Mouse (Mus musculus) regulatory T cell (primary cell): ENCODE measurements around the gene Zfp518a.

ENCODE experiments used
- in situ Hi-C: fragments of 300-600 bp; cut with MboI, MseI; formaldehyde crosslinking; loops from one replicate; pipeline ENCODE4 v1.15.1; 2025; ENCODE audit warnings: high pct_unique_total_duplicates

Zfp518a gene

DNA sequence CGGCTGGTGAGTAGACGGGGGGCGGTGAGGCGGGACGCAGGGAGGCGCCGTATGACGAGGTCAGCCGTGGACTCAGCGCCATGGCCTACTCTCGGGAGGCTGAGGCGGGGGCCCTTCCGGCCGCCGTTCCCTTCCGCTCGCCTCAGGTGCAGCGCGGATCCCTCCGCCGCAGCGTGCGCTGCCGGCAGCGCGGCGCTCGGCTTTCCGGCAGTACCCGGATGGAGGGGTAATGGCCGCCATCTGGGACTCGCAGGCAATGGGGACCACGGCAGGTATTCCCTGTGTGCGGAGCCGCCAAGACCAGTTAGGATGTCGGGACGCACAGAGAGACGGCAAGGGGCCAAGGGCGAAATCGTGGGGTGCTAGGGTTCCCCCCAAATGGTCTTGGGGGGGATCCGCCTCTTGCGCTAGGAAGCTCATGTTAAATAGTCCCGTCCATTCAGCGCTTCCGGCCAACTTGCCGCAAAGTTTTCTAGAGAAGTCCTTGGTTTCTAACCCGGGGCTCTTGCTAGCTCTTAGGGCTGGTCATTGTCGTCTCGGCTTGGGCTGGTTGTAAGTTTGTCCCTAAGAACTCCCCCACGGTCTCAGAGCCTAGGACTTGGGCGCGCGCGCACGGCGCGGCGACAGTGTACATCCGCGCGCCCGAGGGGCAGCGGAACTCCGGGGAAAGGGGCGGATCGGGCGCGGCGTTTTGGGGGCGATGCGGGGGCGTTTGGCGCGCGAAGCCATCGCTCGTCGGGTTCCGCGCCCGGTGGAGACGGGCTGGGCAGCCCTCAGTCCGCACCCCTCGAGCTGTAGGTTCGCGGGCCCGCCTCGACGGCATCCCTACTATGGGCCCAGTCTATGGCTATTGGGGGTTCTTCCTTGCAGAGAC lies at the start of gene Zfp518a:
Zfp518a (plus strand) TSS at position 187 of the 874 bp plus-strand sequence.
- in situ Hi-C loops: loop anchor here (5.0 kb wide), 1 partner anchor 57 kb away; no protein-coding TSS in a partner anchor

GRCm38 (mm10) chr19:40844731-40845130 lies 49.8 kb upstream of the Zfp518a start:
- in situ Hi-C loops: no loop called here

DNA sequence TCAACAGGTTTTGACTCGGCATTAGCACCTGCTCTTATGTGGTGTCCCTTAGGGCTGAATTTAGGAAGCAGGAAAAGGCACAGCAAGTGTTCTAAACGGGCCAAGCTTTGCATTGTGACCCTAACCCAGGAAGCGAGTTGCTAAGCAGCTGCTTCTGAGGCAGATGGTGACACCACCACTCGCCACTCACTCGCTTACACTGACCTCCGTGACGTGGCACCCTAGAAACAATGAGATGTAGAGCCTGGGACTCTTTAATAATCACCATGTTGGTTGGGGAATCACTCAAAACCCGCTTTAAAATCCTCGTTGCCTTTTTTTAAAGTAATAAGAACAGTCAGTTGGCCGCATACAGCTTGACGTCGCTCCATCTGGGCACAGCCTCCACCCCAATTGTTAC lies 45.1 kb upstream of the Zfp518a start:
- in situ Hi-C loops: no loop called here

DNA sequence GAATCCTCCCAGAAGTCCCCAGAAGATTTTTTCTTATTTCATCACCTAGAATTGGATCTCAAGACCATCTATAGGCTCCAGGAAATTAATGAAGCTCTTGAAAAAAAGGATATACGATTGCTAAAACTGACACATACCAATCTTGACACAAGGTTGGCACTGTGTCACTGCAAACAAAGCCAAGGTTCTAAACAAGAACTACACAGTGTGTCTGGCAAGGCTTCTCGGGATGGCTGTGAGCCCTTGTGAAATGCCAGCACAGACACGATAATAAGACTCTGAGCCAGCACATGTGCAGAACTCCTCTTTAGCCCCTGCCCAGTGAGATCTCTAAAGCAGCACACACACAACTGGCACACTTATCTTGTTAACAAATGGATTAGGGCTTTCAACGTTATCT lies 35.0 kb upstream of the Zfp518a start:
- in situ Hi-C loops: no loop called here

DNA sequence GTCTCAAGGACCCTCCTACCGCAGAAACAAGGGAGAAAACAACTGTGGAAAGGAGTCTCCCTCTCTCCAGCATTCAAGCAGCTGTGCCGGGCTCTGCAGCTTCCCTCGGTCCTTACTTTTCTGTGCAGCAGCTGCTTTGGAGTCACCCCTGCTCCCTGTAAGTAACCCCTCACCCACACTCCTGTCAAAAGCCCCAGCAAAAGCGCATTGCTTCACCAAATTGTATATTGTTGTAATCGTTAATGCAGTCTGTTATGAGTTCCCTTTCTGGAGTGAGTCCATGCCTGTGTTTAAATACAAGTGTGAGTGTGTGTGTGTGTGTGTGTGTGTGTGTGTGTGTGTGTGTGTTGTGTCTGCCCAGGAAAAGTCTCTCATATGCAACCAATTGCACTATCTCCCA lies 26.2 kb upstream of the Zfp518a start:
- in situ Hi-C loops: no loop called here

GRCm38 (mm10) chr19:40869425-40870105 lies 24.9 kb upstream of the Zfp518a start:
- in situ Hi-C loops: no loop called here

- in situ Hi-C loops: no loop called here
Observed at GRCm38 (mm10) chr19:40872955-40873665, 21.4 kb upstream of the Zfp518a start.

- in situ Hi-C loops: no loop called here
Observed at GRCm38 (mm10) chr19:40881700-40882099, 12.8 kb upstream of the Zfp518a start.

DNA sequence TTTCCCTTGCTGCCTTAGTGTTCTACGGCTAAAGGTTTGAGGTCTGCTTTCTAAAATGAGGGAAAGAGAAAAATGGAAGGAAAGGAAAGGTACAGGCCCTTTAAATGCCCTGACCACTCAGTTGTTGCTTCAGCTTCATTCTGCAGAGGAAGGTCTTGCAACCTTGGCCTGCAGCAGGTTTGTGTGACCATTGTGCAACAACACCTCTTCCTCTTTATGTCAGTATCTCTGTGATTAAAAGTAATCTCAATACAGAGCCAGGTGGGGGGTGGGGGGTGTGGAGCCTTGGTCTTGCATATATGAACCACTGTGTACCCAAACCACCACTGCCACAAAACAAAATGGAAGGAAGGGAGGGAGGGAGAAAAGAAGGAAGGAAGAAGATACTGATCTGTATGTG lies 5.6 kb upstream of the Zfp518a start:
- in situ Hi-C loops: no loop called here

DNA sequence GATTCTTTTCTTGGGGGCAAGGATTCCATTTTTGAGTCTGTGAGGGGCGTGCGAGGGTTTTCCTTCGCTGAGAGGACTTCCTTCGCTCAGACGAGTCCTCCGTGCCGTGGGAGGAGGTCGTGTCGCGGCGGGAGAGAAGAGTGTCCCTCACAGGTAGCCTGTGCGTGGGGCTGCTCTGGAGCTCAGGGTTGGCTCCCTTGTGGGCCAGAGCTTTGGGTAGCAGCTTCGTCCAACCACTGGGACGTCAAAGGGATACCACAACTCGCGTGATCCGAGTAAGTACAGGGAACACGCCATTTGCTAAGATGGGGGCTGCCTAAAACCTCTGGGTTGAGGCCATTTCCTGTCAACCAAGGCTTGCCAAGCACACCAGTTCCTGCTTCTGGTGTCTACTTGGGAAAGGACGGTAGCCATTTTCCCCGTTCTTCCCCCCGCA lies 416 bp upstream of the Zfp518a start:
- in situ Hi-C loops: loop anchor here (5.0 kb wide), 1 partner anchor 57 kb away; no protein-coding TSS in a partner anchor

- in situ Hi-C loops: no loop called here
Observed at GRCm38 (mm10) chr19:40895393-40895703, 843 bp downstream of the Zfp518a start.

- in situ Hi-C loops: no loop called here
Observed at GRCm38 (mm10) chr19:40931581-40932369, 37.3 kb downstream of the Zfp518a start.

GRCm38 (mm10) chr19:40935376-40935775 lies 40.9 kb downstream of the Zfp518a start:
- in situ Hi-C loops: no loop called here

- in situ Hi-C loops: no loop called here
Observed at GRCm38 (mm10) chr19:40936038-40936437, 41.5 kb downstream of the Zfp518a start.

DNA sequence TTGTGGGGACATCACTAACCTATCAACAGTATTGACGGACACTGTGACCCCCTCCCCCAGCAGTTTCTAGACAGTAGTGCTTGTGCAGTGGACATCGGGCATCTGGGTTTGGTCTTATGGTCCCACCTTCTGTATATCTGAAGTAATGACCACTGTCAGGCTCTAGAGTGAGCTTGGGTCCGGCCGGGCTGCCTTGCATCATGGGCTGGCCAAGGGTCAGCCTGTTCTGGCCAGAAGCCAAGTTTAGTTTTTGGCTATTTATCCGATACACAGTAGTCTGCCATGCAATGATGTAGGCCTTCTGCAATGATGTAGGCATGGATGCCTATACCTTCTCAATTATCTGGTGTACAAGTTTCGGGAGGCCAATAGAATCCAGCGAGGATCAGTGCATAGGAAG lies 49.0 kb downstream of the Zfp518a start:
- in situ Hi-C loops: no loop called here

DNA sequence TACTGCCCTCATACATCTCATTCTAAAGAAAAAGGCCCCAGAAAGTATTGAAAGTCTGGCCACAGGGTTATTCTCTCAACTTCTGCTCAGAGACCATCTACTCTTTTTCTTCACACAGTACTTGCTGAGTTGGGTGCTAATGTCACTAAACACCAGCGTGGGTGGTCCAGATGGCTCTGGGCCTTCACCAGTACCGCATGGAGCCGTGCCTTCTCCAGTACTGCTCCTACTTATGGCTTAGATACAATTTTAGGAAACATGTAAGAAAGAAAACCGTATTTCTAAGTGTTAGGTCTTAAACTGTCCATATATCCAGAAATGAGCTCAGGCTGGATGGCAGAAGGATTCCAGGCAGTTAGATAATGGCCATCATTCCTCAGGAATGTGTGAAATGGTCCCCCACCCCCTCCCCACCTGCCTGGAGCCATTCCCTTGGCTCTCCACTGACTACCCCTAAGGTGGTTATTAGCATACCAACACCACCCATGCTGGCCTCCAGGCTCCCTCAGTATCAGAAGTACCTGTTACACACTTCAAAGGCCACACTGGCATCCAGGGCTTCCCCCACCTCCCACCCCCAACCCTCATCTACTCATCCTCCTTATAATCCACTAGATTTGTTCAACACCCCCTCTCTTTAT lies 52.6 kb downstream of the Zfp518a start:
- in situ Hi-C loops: no loop called here

DNA sequence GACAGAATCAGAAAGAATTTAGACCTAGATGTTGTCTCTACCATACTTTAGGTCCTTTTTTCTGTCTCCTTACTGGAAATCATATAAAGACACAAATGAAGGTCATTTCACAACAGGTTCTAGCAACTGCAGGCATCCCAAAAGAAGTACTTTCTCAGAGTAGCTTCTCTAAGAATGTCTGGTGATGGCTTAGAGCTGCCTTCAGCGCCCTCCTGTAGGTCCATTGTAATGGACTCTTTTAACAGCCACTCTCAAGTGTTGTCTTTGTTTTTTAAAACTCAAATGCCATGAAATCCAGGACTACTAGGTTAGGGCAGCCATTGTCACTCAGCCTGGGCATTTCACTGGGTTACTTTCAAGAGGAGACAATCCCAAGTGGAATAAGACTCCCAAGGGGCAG lies 64.5 kb downstream of the Zfp518a start:
- in situ Hi-C loops: no loop called here

DNA sequence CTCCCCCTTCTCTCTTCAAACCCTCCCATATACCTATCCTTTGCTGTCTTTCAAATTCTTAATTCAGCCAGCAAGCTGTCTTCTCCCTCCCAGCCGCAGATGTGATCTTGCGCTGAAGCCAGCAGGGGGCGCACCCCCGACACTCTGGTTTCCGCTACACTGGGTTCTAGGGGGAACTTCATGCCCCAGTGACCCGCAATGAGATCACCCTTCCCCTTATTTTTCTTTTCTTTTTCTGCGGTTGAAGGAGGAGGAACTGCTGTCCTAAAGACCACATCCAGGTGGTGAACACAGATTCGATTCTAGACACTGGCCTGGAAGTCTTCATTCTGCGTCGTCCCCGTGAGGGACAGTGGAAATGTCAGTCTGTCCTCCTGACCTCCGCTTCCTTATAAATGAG lies 68.5 kb downstream of the Zfp518a start:
- in situ Hi-C loops: loop anchor here (5.0 kb wide), 1 partner anchor 54 kb away; no protein-coding TSS in a partner anchor

- in situ Hi-C loops: loop anchor here (5.0 kb wide), 1 partner anchor 53 kb away; no protein-coding TSS in a partner anchor
Observed at GRCm38 (mm10) chr19:40964367-40964891, 69.9 kb downstream of the Zfp518a start.
